Mouse (Mus musculus) embryonic facial prominence, embryonic 11.5 days (tissue): ENCODE measurements around the gene Nck2. TPM values are rescaled to one million over a fixed set of nuclear protein-coding genes. Genes with fewer than 3 reads are reported as not detected.

Experiments used
- ATAC-seq: fragments of 200-750 bp; cut with Nextera tagmentation; replicated peaks from 2 replicates; pipeline ENCODE4 v1.8.0; 2017; ENCODE audit warnings: low read depth; ENCODE audit not compliant: insufficient number of reproducible peaks, low FRiP score, low TSS enrichment
- DNase-seq: peaks from one replicate; pipeline ENCODE4 v3.0.0-alpha.2; 2015; ENCODE audit warnings: low spot score
- H3K27ac ChIP-seq: fragments of 300-500 bp; sonication (generic); replicated peaks from 2 replicates; pipeline ENCODE4 v1.5.1; 2014; ENCODE audit warnings: mild to moderate bottlenecking, low read depth, low read length, control low read depth
- H3K27me3 ChIP-seq: fragments of 300-500 bp; sonication (generic); 2 replicates; pipeline ENCODE4 v1.6.1; 2014; ENCODE audit warnings: mild to moderate bottlenecking, low read length, moderate library complexity, mixed read lengths; ENCODE audit not compliant: control insufficient read depth, insufficient read depth
- H3K36me3 ChIP-seq: fragments of 300-500 bp; sonication (generic); replicated peaks from 2 replicates; pipeline ENCODE4 v1.6.1; 2014; ENCODE audit warnings: low read depth, mild to moderate bottlenecking, low read length, moderate library complexity, mixed read lengths; ENCODE audit not compliant: control insufficient read depth, insufficient read depth
- H3K4me1 ChIP-seq: fragments of 300-500 bp; sonication (generic); 2 replicates; pipeline ENCODE4 v1.6.1; 2014; ENCODE audit warnings: low read length, mixed read lengths; ENCODE audit not compliant: control insufficient read depth, insufficient read depth
- H3K4me2 ChIP-seq: fragments of 300-500 bp; sonication (generic); 2 replicates; pipeline ENCODE4 v1.6.1; 2014; ENCODE audit warnings: low read depth, mild to moderate bottlenecking, control low read depth, low read length, moderate library complexity
- H3K4me3 ChIP-seq: fragments of 300-500 bp; sonication (generic); 2 replicates; pipeline ENCODE4 v1.5.1; 2014; ENCODE audit warnings: low read depth, low read length, control low read depth
- H3K9ac ChIP-seq: fragments of 300-500 bp; sonication (generic); replicated peaks from 2 replicates; pipeline ENCODE4 v1.6.1; 2014; ENCODE audit warnings: mild to moderate bottlenecking, control low read depth, low read length
- H3K9me3 ChIP-seq: fragments of 300-500 bp; sonication (generic); replicated peaks from 2 replicates; pipeline ENCODE4 v1.6.1; 2016; ENCODE audit warnings: mild to moderate bottlenecking, low read length, inconsistent platforms, mixed read lengths; ENCODE audit not compliant: control insufficient read depth
- WGBS: fragments of 180-500 bp; shearing (Covaris S2); extraction: QIAGEN DNeasy Blood & Tissue Kit; methylation state at CpG from one replicate; pipeline ENCODE4 v1.1.7; 2014; 5-methylcytosine and 5-hydroxymethylcytosine counted together
- polyA plus RNA-seq: library from polyadenylated mRNA; unstranded; fragments of >200 nt; fragmentation: Nextera tagmentation; extraction: Ambion mirVana; gene quantifications from 2 replicates; pipeline ENCODE4 v1.2.1, GENCODE M21; 2014

The Nck2 gene
- polyA plus RNA-seq, 1 experiment from 2014 or later, result 40.8 TPM

DNA sequence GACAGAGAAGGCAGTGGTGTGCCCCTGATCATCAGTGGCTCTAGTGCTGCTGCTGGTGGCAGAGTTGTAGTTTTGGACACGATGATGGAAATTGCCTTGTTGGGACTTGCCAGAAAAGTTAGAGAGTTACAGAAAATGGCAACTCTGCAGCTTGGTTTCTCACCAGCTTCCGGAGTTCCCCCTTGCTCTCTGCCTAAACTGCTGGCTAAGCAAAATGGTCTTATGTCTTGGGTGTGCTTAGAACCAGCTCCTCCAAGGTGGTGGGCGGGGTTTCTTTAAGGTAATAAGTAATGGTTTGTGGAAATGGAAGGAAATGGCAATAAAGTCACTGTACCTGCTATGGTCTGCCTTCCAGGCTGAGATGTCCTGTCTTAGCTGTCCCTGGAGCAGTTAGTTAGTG is 33.6 kb downstream of the Nck2 start:
- no peak for DNase-seq
- H3K4me3 ChIP-seq, result no peak overlapping the region
- no peaks in the 10 kb centered on the region for H3K9me3 ChIP-seq
- H3K27ac ChIP-seq, result no peak overlapping the region
- no peaks in the 10 kb centered on the region for H3K4me1 ChIP-seq
- H3K36me3 ChIP-seq, result no peaks in the 10 kb centered on the region
- ATAC-seq, result no peak
- H3K4me2 ChIP-seq, result no peak overlapping the region
- no peak overlapping the region for H3K9ac ChIP-seq
- no peaks in the 10 kb centered on the region for H3K27me3 ChIP-seq
- 94% methylated on average over 3 of the region's 3 CpGs for WGBS

- no peaks in the 10 kb centered on the region for H3K27me3 ChIP-seq
- no peaks in the 10 kb centered on the region for H3K4me1 ChIP-seq
- DNase-seq, result no peak
- no peak overlapping the region for H3K27ac ChIP-seq
- WGBS, result 91% methylated on average over 9 of the region's 9 CpGs
- H3K36me3 ChIP-seq, result no peaks in the 10 kb centered on the region
- H3K4me3 ChIP-seq, result no peak overlapping the region
- H3K9me3 ChIP-seq, result no peaks in the 10 kb centered on the region
- ATAC-seq, result no peak
- H3K4me2 ChIP-seq, result no peak overlapping the region
- H3K9ac ChIP-seq, result no peak overlapping the region
These were observed 40.8 kb downstream of the Nck2 start for GRCm38 (mm10) chr1:43485204-43485603.

GRCm38 (mm10) chr1:43486500-43486899 is 42.1 kb downstream of the Nck2 start:
- Histone ChIP-seq H3K4me3 (no peak overlapping the region), H3K27me3 (no peaks in the 10 kb centered on the region), H3K9me3 (no peaks in the 10 kb centered on the region), H3K36me3 (no peaks in the 10 kb centered on the region), H3K9ac (no peak overlapping the region), H3K27ac (no peak overlapping the region), H3K4me1 (no peaks in the 10 kb centered on the region), H3K4me2 (no peak overlapping the region)
- DNase-seq (no peak), ATAC-seq (no peak)
- 83% methylated on average over 3 of the region's 3 CpGs for WGBS

DNA sequence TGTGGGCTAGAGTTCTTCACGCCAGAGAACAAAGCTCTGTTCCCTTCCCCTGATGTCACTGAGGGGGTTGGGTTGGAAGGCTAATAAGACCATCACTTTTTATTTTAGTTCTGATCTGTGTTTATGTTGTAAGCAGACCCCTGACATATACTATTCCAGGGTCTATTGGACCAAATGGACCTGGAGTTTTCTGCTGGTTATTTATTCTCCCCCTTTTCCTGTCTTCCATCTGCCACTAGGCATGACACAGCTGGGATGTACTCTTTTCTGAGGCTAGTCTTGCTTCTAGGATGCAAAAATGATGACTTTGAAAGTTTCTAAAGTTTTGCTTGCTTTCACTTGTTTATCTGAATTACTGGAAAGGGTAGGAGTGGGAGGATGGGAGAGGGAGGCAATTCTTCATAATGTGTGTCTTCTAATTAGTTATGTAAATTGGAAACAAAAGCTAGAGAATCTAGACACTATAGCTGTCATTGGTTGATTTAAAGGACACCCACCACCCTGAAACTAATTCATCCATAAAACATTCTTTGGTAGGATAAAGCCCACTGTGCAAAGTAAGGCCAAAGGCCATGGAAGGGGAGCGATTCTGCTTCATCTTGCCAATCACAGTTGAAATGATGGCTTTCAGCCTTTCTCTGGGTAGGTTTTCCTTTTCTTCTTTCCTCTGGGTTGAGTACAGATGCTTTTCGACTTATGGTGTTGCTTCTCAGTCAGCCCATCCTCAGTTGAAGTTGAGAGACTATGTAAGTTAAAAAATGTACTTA is 42.8 kb downstream of the Nck2 start:
- H3K4me3 ChIP-seq, result no peak overlapping the region
- H3K27me3 ChIP-seq, result no peaks in the 10 kb centered on the region
- H3K9me3 ChIP-seq, result no peaks in the 10 kb centered on the region
- 74% methylated on average over 3 of the region's 3 CpGs for WGBS
- H3K4me2 ChIP-seq, result no peak overlapping the region
- DNase-seq, result no peak
- H3K4me1 ChIP-seq, result no peaks in the 10 kb centered on the region
- no peak overlapping the region for H3K9ac ChIP-seq
- no peak overlapping the region for H3K27ac ChIP-seq
- ATAC-seq, result no peak
- H3K36me3 ChIP-seq, result no peaks in the 10 kb centered on the region

GRCm38 (mm10) chr1:43489311-43489710 is 44.9 kb downstream of the Nck2 start:
- no peaks in the 10 kb centered on the region for H3K27me3 ChIP-seq
- no peak overlapping the region for H3K4me3 ChIP-seq
- H3K36me3 ChIP-seq, result no peaks in the 10 kb centered on the region
- no peak overlapping the region for H3K27ac ChIP-seq
- H3K4me1 ChIP-seq, result no peaks in the 10 kb centered on the region
- no peak overlapping the region for H3K4me2 ChIP-seq
- no peak for DNase-seq
- no peaks in the 10 kb centered on the region for H3K9me3 ChIP-seq
- ATAC-seq, result no peak
- H3K9ac ChIP-seq, result no peak overlapping the region

DNA sequence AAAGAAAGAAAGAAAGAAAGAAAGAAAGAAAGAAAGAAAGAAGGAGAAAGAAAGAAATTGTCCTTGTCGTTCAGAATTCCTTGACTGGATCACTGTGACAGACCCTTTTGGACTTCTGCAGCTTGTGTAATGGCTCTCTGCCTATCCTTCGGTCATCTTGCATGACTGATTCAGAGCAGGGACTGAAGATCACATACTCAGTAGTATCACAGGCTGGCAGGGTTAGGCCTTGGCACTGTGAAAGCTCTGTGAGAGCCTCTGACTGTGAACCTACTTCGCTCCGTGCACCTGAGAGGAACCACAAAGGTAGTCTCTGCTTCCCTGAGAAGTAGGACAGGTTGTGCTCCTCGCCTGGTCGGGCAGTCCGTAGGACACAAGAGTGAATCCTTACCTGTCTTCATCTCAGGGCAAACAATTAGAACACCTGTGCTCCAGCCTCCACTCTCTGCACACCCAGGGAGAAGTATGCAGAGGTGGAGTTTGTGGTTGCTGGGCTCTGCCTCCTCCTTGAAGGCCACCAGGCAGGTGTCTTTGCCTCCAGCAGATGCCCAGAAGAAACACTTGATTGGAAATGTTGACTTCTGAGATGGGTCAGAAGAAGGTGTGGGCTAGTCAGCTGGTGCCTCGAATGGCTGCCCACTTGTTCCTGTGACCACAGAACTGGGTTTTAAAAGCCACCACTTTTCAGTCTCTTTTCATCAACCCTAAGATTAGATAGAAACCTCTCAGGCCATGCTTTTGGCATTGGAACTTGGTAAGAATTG is 47.3 kb downstream of the Nck2 start:
- Histone ChIP-seq H3K27ac (no peak overlapping the region), H3K4me3 (no peak overlapping the region), H3K9ac (no peak overlapping the region), H3K36me3 (no peaks in the 10 kb centered on the region), H3K27me3 (no peaks in the 10 kb centered on the region), H3K4me1 (no peaks in the 10 kb centered on the region), H3K9me3 (no peaks in the 10 kb centered on the region), H3K4me2 (no peak overlapping the region)
- 95% methylated on average over 8 of the region's 8 CpGs for WGBS
- DNase-seq, result no peak
- ATAC-seq, result no peak

DNA sequence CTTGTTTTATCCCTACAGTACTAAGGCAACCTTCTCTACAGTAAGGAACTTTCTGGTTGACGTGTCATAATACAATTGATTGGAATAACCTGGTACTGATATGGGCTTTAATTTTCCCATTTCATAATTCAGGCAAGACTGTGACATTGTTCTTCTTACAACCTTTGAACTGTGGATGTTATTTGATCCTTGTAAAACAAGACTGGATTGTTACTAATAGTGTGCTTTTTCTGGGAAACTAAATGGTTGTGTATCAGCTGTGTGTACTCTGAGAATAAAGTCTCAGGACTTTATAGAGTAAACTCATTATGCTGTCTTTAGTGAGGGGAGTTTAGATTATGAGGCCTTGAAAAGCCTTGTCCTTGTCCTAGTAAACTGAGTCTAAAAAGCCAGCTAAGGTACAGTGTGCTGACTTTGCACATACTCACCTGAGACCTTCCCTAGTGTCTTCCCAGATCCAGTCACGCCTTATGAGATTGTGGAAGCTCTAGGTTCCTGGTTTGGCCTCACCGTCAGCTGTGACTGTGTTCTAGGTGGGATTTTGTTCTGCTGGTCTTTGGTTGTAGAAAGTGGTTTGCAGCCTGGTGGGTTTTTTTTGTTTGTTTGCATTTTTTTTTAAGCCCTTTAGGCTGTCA is 48.5 kb downstream of the Nck2 start:
- ATAC-seq (no peak), DNase-seq (no peak)
- Histone ChIP-seq H3K36me3 (no peaks in the 10 kb centered on the region), H3K4me3 (no peak overlapping the region), H3K4me1 (no peaks in the 10 kb centered on the region), H3K9me3 (no peaks in the 10 kb centered on the region), H3K9ac (no peak overlapping the region), H3K27ac (no peak overlapping the region), H3K27me3 (no peaks in the 10 kb centered on the region), H3K4me2 (no peak overlapping the region)
- WGBS, result 85% methylated on average over 3 of the region's 3 CpGs

- DNase-seq (no peak), ATAC-seq (no peak)
- no peaks in the 10 kb centered on the region for H3K4me1 ChIP-seq
- H3K27me3 ChIP-seq, result no peaks in the 10 kb centered on the region
- H3K27ac ChIP-seq, result no peak overlapping the region
- no peak overlapping the region for H3K9ac ChIP-seq
- no peaks in the 10 kb centered on the region for H3K36me3 ChIP-seq
- H3K9me3 ChIP-seq, result no peaks in the 10 kb centered on the region
- H3K4me3 ChIP-seq, result no peak overlapping the region
- WGBS, result 59% methylated on average over 4 of the region's 4 CpGs
- H3K4me2 ChIP-seq, result no peak overlapping the region
These were observed 51.7 kb downstream of the Nck2 start for GRCm38 (mm10) chr1:43496051-43496450.
